Mouse (Mus musculus) CH12.LX (cell line): ENCODE results near the gene Cacna1c. TPM values are rescaled to one million over a fixed set of nuclear protein-coding genes. Genes with fewer than 3 reads are reported as not detected.

Experiments used
- DNase-seq: peaks from one replicate; pipeline ENCODE4 v3.0.0-alpha.2; 2013; ENCODE audit errors: extremely low read depth
- H3K27ac ChIP-seq: 2 replicates; pipeline ENCODE4 v1.5.1; 2012; ENCODE audit warnings: low read depth, mild to moderate bottlenecking, control low read depth, moderate library complexity; ENCODE audit not compliant: insufficient read depth
- H3K27me3 ChIP-seq: replicated peaks from 2 replicates; pipeline ENCODE3; 2012; ENCODE audit warnings: inconsistent platforms
- H3K36me3 ChIP-seq, 2 experiments: replicated peaks in 1 of 2; 2 replicates each; pipeline versions ENCODE3 to v1.6.1; 2012; ENCODE audit warnings: inconsistent platforms in 1 of 2, low read length in 1 of 2, mild to moderate bottlenecking in 1 of 2, mixed read lengths in 1 of 2, moderate library complexity in 1 of 2; ENCODE audit not compliant: control insufficient read depth in 1 of 2, insufficient read depth in 1 of 2
- H3K4me1 ChIP-seq, 2 experiments: 2 replicates each; pipeline ENCODE4 v1.6.1; 2012; ENCODE audit warnings: inconsistent platforms in 1 of 2, moderate library complexity in 1 of 2; ENCODE audit not compliant: insufficient read depth in 2 of 2, control insufficient read depth in 1 of 2
- H3K4me2 ChIP-seq: 2 replicates; pipeline ENCODE4 v1.6.1; 2012; ENCODE audit warnings: low read depth, mild to moderate bottlenecking, control low read depth; ENCODE audit not compliant: poor library complexity, insufficient read depth, severe bottlenecking
- H3K4me3 ChIP-seq, 3 experiments: fragments of 150-350 bp in 1 of 3; sonication (generic) in 1 of 3; replicated peaks in 1 of 3; 2 replicates each; pipeline versions ENCODE3 to v1.5.1; 2011 to 2012; ENCODE audit warnings: low read depth in 2 of 3, low read length in 2 of 3, mild to moderate bottlenecking in 2 of 3, moderate library complexity in 2 of 3, control low read depth in 1 of 3, improper control_type of control experiment in 1 of 3, inconsistent platforms in 1 of 3, mixed read lengths in 1 of 3; ENCODE audit not compliant: poor library complexity in 1 of 3
- H3K79me2 ChIP-seq: replicated peaks from 2 replicates; pipeline ENCODE4 v1.6.1; 2012; ENCODE audit warnings: mild to moderate bottlenecking, moderate library complexity; ENCODE audit not compliant: control insufficient read depth, poor library complexity, insufficient read depth, severe bottlenecking; ENCODE audit errors: extremely low read depth
- H3K9ac ChIP-seq: 2 replicates; pipeline ENCODE4 v1.6.1; 2012; ENCODE audit warnings: low read depth, mild to moderate bottlenecking, control low read depth, moderate library complexity; ENCODE audit not compliant: insufficient read depth
- H3K9me3 ChIP-seq: replicated peaks from 2 replicates; pipeline ENCODE3; 2012; ENCODE audit warnings: low read length, inconsistent platforms, mixed read lengths
- BHLHE40 ChIP-seq: IDR thresholded peaks from 2 replicates; pipeline ENCODE4 v1.6.1; 2011; ENCODE audit warnings: mild to moderate bottlenecking, low read depth, low read length, improper control_type of control experiment
- E2F4 ChIP-seq: IDR thresholded peaks from 2 replicates; pipeline ENCODE4 v1.6.1; 2011; ENCODE audit warnings: low read depth, low read length, improper control_type of control experiment; ENCODE audit not compliant: insufficient replicate concordance
- ELF1 ChIP-seq: IDR thresholded peaks from 2 replicates; pipeline ENCODE4 v1.6.1; 2014; ENCODE audit warnings: low read depth, mild to moderate bottlenecking, inconsistent platforms, low read length, improper control_type of control experiment
- EP300 ChIP-seq: IDR thresholded peaks from 2 replicates; pipeline ENCODE4 v1.6.1; 2011; ENCODE audit warnings: low read length, improper control_type of control experiment
- ETS1 ChIP-seq: conservative IDR thresholded peaks from 2 replicates; pipeline ENCODE4 v1.6.1; 2012; ENCODE audit warnings: low read depth, mild to moderate bottlenecking, inconsistent platforms, low read length, improper control_type of control experiment, moderate library complexity
- GABPA ChIP-seq: IDR thresholded peaks from 2 replicates; pipeline ENCODE4 v1.6.1; 2012; ENCODE audit warnings: low read depth, low read length, improper control_type of control experiment, inconsistent platforms; ENCODE audit not compliant: insufficient replicate concordance
- IRF4 ChIP-seq: IDR thresholded peaks from 2 replicates; pipeline ENCODE4 v1.6.1; 2014; ENCODE audit warnings: low read depth, mild to moderate bottlenecking, inconsistent platforms, low read length, improper control_type of control experiment
- JUN ChIP-seq: IDR thresholded peaks from 2 replicates; pipeline ENCODE4 v1.6.1; 2011; ENCODE audit warnings: low read depth, mild to moderate bottlenecking, low read length, improper control_type of control experiment, moderate library complexity; ENCODE audit not compliant: insufficient read depth
- JUND ChIP-seq: conservative IDR thresholded peaks from 2 replicates; pipeline ENCODE4 v1.6.1; 2011; ENCODE audit warnings: low read depth, low read length, improper control_type of control experiment
- KAT2A ChIP-seq: IDR thresholded peaks from 2 replicates; pipeline ENCODE4 v1.6.1; 2012; ENCODE audit warnings: low read length, improper control_type of control experiment, inconsistent platforms; ENCODE audit not compliant: insufficient replicate concordance
- MAX ChIP-seq: IDR thresholded peaks from 2 replicates; pipeline ENCODE4 v1.6.1; 2011; ENCODE audit warnings: low read length, improper control_type of control experiment
- MEF2A ChIP-seq: IDR thresholded peaks from 2 replicates; pipeline ENCODE4 v1.6.1; 2014; ENCODE audit warnings: low read depth, mild to moderate bottlenecking, inconsistent platforms, low read length, improper control_type of control experiment, borderline replicate concordance
- MYC ChIP-seq: IDR thresholded peaks from 2 replicates; pipeline ENCODE4 v1.6.1; 2011; ENCODE audit warnings: low read depth, mild to moderate bottlenecking, improper control_type of control experiment, low read length
- NELFE ChIP-seq: IDR thresholded peaks from 2 replicates; pipeline ENCODE4 v1.6.1; 2011; ENCODE audit warnings: low read depth, low read length, improper control_type of control experiment
- PAX5 ChIP-seq: IDR thresholded peaks from 2 replicates; pipeline ENCODE4 v1.6.1; 2012; ENCODE audit warnings: low read length, inconsistent platforms, mixed read lengths
- POLR2A ChIP-seq: IDR thresholded peaks from 2 replicates; pipeline ENCODE4 v1.6.1; 2011; ENCODE audit warnings: low read depth, mild to moderate bottlenecking, improper control_type of control experiment, low read length
- RAD21 ChIP-seq: IDR thresholded peaks from 2 replicates; pipeline ENCODE4 v1.6.1; 2011; ENCODE audit warnings: low read depth, mild to moderate bottlenecking, low read length, improper control_type of control experiment, moderate library complexity
- SIN3A ChIP-seq: IDR thresholded peaks from 2 replicates; pipeline ENCODE4 v1.6.1; 2012; ENCODE audit warnings: low read length, improper control_type of control experiment, inconsistent platforms
- SMC3 ChIP-seq: IDR thresholded peaks from 2 replicates; pipeline ENCODE4 v1.6.1; 2011; ENCODE audit warnings: low read depth, low read length, improper control_type of control experiment
- TBP ChIP-seq: conservative IDR thresholded peaks from 2 replicates; pipeline ENCODE4 v1.6.1; 2011; ENCODE audit warnings: low read depth, low read length, improper control_type of control experiment
- USF2 ChIP-seq: conservative IDR thresholded peaks from 2 replicates; pipeline ENCODE4 v1.6.1; 2011; ENCODE audit warnings: low read depth, low read length, improper control_type of control experiment
- ZMIZ1 ChIP-seq: IDR thresholded peaks from 2 replicates; pipeline ENCODE4 v1.6.1; 2012; ENCODE audit warnings: low read depth, mild to moderate bottlenecking, inconsistent platforms, low read length, improper control_type of control experiment
- ZNF384 ChIP-seq: IDR thresholded peaks from 2 replicates; pipeline ENCODE4 v1.6.1; 2012; ENCODE audit warnings: low read depth, low read length, improper control_type of control experiment, inconsistent platforms
- dilution Hi-C: fragments of 300-500 bp; cut with MboI; formaldehyde crosslinking; loops from 2 replicates; pipeline ENCODE4 v1.14.3; 2020; ENCODE audit warnings: low sequenced_read_pairs; ENCODE audit not compliant: extremely low pct_unique_long_range_greater_than_20kb, extremely low pct_ligation_motif_present
- in situ Hi-C: fragments of 300-500 bp; cut with MboI; formaldehyde crosslinking; loops from 3 replicates; pipeline ENCODE4 v1.14.3; 2019; ENCODE audit warnings: low sequenced_read_pairs, low pct_ligation_motif_present, low pct_unique_long_range_greater_than_20kb, mixed read lengths
- polyA plus RNA-seq: library from polyadenylated mRNA; unstranded; fragments of >175 nt; gene quantifications from 2 replicates; pipeline ENCODE4 v1.2.1, GENCODE M21; 2012; ENCODE audit warnings: low read depth; ENCODE audit not compliant: insufficient read length
- total RNA-seq, 2 experiments: library from RNA; depleted of rRNA; stranded (reverse); fragments of 300-350 nt in 1 of 2; fragments of >200 nt in 1 of 2; gene quantifications; 2 replicates each; pipeline ENCODE4 v1.2.3; 2012 to 2014

The Cacna1c gene
- total and polyA plus RNA-seq, 3 experiments, result 0.04 TPM; not detected in 2

GRCm38 (mm10) chr6:119180188-119180587 is 16.0 kb downstream of the Cacna1c start:
- H3K27ac ChIP-seq, result no peak overlapping the region
- H3K4me3 ChIP-seq, result no peak overlapping the region
- H3K27me3 ChIP-seq, result no peaks in the 10 kb centered on the region
- in situ Hi-C loops (no loop called here), dilution Hi-C loops (no loop called here)
- DNase-seq, result no peak
- no peaks in the 10 kb centered on the region for H3K9me3 ChIP-seq
- peaks cover 4 to 11% of the 10 kb centered on the region in 2 experiments for H3K36me3 ChIP-seq
- H3K4me2 ChIP-seq, result no peak overlapping the region
- TF ChIP-seq RAD21 (no peak), ELF1 (no peak), MYC (no peak), ETS1 (no peak), EP300 (no peak), BHLHE40 (no peak), PAX5 (no peak), JUN (no peak), ZMIZ1 (no peak)
- no peak overlapping the region for H3K9ac ChIP-seq
- H3K4me1 ChIP-seq, result peaks cover 6 to 29% of the 10 kb centered on the region in 2 experiments
- no peaks in the 10 kb centered on the region for H3K79me2 ChIP-seq

- dilution Hi-C loops (no loop called here), in situ Hi-C loops (no loop called here)
- no peaks in the 10 kb centered on the region for H3K79me2 ChIP-seq
- H3K4me3 ChIP-seq, result no peak overlapping the region
- peaks cover 14% of the 10 kb centered on the region for H3K27me3 ChIP-seq
- no peaks in the 10 kb centered on the region for H3K9me3 ChIP-seq
- peaks cover 0 to 2% of the 10 kb centered on the region in 2 experiments for H3K36me3 ChIP-seq
- no peak overlapping the region for H3K27ac ChIP-seq
- no peak overlapping the region for H3K4me2 ChIP-seq
- H3K4me1 ChIP-seq, result peaks cover 6 to 32% of the 10 kb centered on the region in 2 experiments
- no peak overlapping the region for H3K9ac ChIP-seq
- TF ChIP-seq GABPA (no peak), POLR2A (no peak), JUN (no peak), MAX (no peak), JUND (no peak), SIN3A (no peak), NELFE (no peak), ZNF384 (no peak), SMC3 (no peak), BHLHE40 (no peak), PAX5 (no peak), TBP (no peak), KAT2A (no peak), IRF4 (no peak), USF2 (no peak), E2F4 (no peak), RAD21 (no peak), MEF2A (no peak)
- no peak for DNase-seq
These were observed 19.1 kb downstream of the Cacna1c start for GRCm38 (mm10) chr6:119177101-119177500.
